ENCODE assay signal across 16 mouse cellular contexts in genomic region chr15:31240181-31240580, GRCm38 (mm10).
"Had no signal": no experiment of that assay in that cellular context is flagged by ENCODE, and none has a peak within 500 bp of the region (broad histone marks: within the 10 kb centered on the region; RNA-seq: fewer than 3 reads in every experiment).

No protein-coding gene starts in this region.

- H3K36me3 ChIP-seq: neural tube, embryonic 12.5 days had no signal

- H3K9ac ChIP-seq: kidney, embryonic 15.5 days; limb, embryonic 15.5 days; liver, embryonic 12.5 days; lung, embryonic 14.5 days; neural tube, embryonic 12.5 days; stomach, embryonic 15.5 days had no signal

- H3K27me3 ChIP-seq: kidney, embryonic 15.5 days; limb, embryonic 15.5 days; liver, embryonic 12.5 days; neural tube, embryonic 12.5 days; stomach, embryonic 15.5 days had no signal

- DNase-seq: kidney, postnatal 14 days; lung, embryonic 14.5 days; lung, postnatal 10 days; lung, postnatal 4 days; retina, postnatal 1 day; right cerebral cortex, postnatal 4 days; spleen, adult 18-20 months; thymus, adult 2 months; thymus, postnatal 25 days had no signal

- ATAC-seq: liver, embryonic 12.5 days had no signal

- H3K9me3 ChIP-seq: kidney, embryonic 15.5 days; limb, embryonic 15.5 days; liver, embryonic 12.5 days; stomach, embryonic 15.5 days had no signal

- H3K4me3 ChIP-seq: kidney, embryonic 15.5 days; limb, embryonic 15.5 days; liver, embryonic 12.5 days; midbrain, embryonic 10.5 days; myocyte; neural tube, embryonic 12.5 days; stomach, embryonic 15.5 days had no signal

- H3K4me1 ChIP-seq: limb, embryonic 15.5 days; midbrain, embryonic 10.5 days; neural tube, embryonic 12.5 days; stomach, embryonic 15.5 days had no signal

- H3K27ac ChIP-seq: kidney, embryonic 15.5 days; limb, embryonic 15.5 days; liver, embryonic 12.5 days; midbrain, embryonic 10.5 days; neural tube, embryonic 12.5 days; stomach, embryonic 15.5 days had no signal

- H3K4me2 ChIP-seq: kidney, embryonic 15.5 days; limb, embryonic 15.5 days; liver, embryonic 12.5 days; lung, embryonic 14.5 days; neural tube, embryonic 12.5 days; stomach, embryonic 15.5 days had no signal
